Mouse (Mus musculus) mature B cell (primary cell): ENCODE results near the gene Cpne8.
"Not testable (repeated sequence)": the region's sequence is repeated elsewhere in the genome, so short reads cannot be mapped to it uniquely, and the experiment has no call there.

ENCODE experiments used
- in situ Hi-C: fragments of 300-500 bp; cut with MboI; formaldehyde crosslinking; loops from 2 replicates; pipeline ENCODE4 v1.14.3; 2019

Gene Cpne8

DNA sequence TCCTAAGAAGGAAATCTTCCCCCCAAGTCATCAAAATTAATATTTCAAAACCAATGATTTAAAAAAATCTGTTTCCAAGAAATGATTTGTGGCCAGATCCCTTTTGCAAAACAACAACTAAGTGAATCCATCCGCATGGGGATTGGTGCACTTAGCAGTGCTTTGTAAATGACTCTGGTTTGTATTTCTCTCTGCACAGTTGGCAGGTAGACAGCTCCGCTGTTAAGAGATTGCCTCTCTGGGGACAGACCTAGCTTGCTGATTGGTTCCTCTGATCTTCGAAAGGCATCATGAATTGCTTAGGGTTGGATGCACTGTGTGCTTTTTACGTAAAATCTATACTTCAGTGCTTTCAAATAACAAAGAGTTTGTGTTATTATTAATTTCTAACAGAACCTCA lies 68.5 kb downstream of the Cpne8 start:
- in situ Hi-C loops = not testable (repeated sequence)

- in situ Hi-C loops = no loop called here
Observed at GRCm38 (mm10) chr15:90609836-90610415, 69.3 kb downstream of the Cpne8 start.

GRCm38 (mm10) chr15:90608368-90608767 lies 70.9 kb downstream of the Cpne8 start:
- in situ Hi-C loops = no loop called here

DNA sequence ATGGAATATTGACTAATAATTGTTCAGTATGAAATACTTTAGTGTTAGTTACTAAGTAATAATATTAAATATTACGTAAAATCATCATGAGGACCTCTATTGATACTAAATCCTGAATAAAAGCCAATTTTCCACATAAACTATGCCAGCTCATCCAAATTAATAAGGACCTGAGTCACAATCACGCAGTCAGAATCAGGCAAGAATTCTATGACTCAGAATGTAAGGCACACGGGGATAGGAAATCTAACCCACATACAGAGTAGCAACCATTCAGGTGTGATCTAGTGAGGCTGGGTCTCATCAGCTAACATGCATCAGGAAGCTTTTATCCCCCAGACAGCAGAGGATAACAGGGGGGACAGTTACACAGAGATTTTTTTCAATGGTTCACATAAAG lies 72.1 kb downstream of the Cpne8 start:
- in situ Hi-C loops = no loop called here

GRCm38 (mm10) chr15:90603676-90604075 lies 75.6 kb downstream of the Cpne8 start:
- in situ Hi-C loops = no loop called here

- in situ Hi-C loops = no loop called here
Observed at GRCm38 (mm10) chr15:90597715-90598497, 81.3 kb downstream of the Cpne8 start.

DNA sequence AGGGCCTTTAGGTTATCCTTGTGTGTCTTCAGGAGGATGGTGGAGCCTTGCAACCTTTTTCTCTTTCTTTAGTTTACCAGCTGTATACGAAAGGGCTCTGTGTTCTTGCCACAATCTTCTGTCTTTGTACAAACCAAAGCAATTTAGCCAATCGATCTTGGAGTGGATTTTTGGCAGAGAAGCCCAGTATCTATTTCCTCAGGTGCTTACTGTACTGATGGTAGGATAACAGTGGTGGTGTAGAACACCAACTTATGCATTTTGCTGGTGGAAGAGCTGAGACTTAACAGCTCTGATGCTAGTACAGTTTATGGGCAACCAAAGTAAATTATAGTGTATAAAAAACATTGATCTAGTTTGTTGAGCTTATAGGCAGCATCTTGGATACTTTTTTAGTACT lies 83.6 kb downstream of the Cpne8 start:
- in situ Hi-C loops = no loop called here

DNA sequence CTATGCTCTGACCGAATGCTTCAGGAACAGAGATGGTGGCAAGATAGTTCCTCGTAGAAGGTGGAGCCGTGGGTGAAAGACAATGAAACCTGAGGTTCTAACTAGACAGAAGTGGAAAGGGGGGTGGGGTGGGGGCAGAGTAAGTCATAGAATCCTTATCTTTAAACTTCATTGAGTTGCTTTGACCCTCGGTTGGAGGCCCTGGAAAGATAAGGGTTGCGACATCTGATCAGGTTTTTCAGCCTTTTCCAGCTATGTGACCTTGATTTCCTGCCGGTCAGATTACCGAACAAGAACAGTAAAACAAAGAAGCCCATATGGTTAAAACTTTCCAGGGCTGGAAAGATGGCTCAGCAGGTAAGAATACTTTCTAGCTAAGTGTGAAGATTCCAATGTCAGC lies 89.6 kb downstream of the Cpne8 start:
- in situ Hi-C loops = no loop called here

GRCm38 (mm10) chr15:90577402-90577801 lies 101.8 kb downstream of the Cpne8 start:
- in situ Hi-C loops = no loop called here

DNA sequence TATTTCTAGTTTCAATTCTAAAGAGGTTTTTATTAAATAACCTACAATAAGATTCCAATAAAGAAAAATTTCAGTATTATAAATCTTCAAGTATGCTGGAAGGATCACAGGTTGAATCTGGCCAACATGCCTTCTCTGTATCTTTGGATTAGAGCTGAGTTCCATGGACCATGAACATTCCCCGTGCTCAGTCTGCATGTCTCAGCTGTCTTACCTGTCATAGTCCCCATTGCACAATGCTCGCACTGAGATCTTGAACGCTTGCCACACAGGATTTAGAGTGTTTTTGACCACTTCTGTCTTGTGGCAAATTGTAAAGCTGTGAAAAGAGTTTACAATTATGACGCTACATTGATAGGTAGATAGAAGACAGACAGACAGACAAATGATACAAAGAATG lies 110.0 kb downstream of the Cpne8 start:
- in situ Hi-C loops = no loop called here

DNA sequence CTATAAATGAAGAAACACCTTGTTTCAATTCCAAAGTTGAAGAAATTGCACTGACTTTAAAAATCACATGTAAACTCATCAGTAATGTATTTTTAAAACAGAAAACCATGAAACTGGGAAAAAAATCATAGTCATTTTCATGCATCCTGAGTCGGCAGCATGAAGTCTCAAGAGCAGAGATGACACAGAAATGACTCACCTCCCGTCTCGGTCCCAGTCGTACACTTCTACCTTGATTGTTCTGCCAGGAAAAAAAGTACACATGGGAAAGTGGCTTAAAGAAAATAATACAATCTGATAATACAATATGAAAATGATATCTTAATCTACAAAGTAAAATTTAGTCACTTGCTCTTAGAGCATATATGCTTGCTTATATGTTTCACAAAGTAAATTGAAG lies 111.2 kb downstream of the Cpne8 start:
- in situ Hi-C loops = no loop called here

DNA sequence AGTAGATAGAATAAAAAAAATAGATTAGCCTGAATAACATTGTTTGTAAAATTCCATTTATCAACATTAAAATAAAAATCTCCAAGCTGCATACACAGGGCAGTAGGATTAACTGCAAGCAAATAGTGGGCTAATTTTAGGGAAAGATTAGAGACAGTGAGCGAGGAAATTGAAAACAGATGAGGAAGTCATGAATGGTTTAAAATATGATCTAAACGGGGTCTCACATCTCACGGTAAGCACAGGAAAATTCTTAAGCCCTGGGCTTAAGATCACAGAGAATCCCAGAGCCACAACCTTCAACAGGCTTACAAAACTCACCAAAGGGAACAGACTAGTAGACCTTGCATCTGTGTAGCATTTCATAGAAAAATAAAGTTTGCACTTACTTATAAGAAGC lies 115.2 kb downstream of the Cpne8 start:
- in situ Hi-C loops = no loop called here

DNA sequence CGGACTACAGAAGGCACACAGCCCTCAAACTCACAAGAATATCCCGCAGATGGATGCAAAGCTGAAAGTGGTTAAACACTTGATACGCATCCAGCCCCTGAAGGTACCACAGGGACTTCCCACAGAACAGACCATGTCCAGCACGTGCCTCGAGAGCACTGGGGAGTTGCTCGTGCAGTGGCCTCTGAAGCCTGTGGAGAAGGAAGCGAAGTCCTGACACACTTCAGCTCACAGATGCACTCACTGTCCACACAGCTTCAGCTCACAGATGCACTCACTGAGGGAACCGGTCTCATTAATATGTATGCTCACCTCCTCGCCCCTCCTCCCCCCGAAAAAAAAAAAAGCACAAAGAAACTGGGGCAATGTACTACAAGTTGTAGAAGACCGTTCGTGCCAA lies 117.6 kb downstream of the Cpne8 start:
- in situ Hi-C loops = no loop called here

DNA sequence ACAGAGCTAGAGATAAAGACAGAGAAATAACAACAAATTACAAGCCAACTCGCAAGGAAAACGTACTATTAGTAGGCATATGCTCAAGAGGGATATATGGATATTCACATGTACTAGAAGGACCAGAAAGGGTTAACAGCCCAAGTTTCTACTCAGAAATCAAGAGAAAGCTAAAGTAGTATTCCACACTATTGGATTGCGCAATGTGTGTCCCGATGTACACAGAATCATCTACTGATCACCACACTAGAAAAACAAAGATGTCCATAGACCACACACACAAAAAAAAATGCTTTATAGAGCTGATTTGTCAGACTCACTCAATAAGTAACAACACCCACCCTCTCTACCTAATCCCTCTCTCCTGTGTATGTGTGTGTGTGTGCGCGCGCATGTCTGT lies 130.6 kb downstream of the Cpne8 start:
- in situ Hi-C loops = no loop called here

DNA sequence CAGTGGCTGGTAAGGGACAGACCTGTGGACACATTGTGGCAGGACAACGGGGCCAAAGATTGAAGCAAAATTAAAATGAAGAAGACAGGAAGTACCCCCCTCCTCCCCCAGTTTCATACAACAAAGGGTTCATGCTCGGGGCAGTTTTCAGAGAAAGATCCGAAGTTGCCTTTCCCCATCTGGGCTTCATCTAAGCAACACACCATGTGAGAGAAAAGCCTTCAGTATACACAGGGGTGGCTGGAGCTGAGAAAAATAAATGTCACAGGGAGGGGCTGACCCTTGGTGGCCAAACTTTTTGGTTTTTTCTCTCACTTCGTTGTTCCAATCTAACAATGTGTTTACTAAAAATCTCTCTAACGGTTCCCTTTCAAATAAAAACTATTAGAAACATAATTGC lies 135.8 kb downstream of the Cpne8 start:
- in situ Hi-C loops = no loop called here

GRCm38 (mm10) chr15:90542126-90542525 lies 137.1 kb downstream of the Cpne8 start:
- in situ Hi-C loops = no loop called here

GRCm38 (mm10) chr15:90536311-90537202 lies 142.7 kb downstream of the Cpne8 start:
- in situ Hi-C loops = no loop called here

GRCm38 (mm10) chr15:90535730-90536129 lies 143.5 kb downstream of the Cpne8 start:
- in situ Hi-C loops = no loop called here

DNA sequence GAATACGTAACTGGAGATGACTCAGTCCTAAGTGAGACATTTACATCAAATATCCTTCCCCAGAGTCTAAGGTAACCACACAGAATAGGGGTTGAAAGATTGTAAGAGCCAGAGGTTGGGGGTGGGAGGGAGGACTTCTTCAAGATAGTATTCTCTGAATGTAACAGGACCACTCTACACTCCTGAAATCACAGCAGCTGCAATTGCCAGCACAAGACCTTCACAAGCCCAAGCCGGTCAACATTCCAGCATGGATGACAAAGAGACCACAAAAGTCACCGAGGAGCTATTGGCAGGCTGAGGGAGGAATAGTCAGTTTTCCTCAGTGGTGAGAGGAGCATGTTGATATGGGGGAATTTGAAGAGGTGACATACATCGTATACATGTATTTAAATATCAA lies 166.5 kb downstream of the Cpne8 start:
- in situ Hi-C loops = no loop called here

DNA sequence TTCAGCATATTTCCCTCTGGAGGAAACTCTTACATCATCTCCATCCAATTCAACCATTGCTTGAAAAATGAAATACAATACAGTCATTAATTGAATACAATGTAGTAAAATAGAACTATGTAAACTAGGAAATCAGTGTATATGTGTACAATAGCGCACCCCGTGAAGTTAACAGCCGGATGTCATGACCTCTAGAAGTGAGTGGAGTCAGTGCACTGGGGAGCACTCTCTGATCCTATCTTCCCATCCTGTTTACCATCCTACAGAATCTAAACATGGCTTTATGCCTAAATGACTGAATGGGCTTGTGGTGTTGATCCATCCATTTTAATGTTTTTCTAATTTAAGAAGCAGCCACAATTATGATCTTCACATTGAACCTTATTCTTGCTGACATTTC lies 182.2 kb downstream of the Cpne8 start:
- in situ Hi-C loops = no loop called here

DNA sequence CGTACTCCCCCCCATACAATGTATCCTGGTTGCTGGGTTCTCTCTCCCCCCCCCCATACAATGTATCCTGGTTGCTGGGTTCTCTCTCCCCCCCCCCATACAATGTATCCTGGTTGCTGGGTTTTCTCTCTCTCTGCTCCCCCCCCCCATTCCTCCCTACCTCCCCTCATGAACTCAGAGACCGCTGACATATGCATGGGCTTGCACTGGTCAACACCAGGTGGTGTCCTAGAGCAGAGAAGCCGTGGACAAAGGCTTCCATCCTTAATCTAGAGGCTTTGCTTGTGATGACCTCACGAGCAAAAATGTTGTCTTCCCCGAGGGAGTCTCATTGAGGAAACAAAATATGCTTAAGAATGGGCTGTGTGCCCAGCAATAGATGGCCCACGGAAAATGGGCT lies 187.7 kb downstream of the Cpne8 start:
- in situ Hi-C loops = no loop called here

- in situ Hi-C loops = no loop called here
Observed at GRCm38 (mm10) chr15:90490186-90490585, 189.0 kb downstream of the Cpne8 start.

DNA sequence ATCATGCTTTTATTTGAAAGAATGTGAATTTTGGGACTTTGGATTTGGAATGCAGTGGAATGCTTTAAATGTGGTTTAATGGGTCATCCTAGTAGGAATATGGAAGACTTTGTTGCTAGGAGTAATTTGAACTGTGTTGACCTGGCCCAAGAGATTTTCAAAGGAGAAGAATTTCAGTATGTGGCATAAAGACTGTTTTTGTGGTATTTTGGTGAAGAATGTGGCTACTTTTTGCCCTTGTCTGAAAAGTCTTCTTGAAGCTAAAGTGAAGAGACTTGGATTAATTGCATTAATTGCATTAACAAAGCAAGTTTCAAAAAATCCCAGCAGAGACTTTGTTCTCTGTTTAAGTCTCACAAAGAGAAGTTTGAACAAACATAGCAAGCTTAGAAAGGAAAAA lies 208.7 kb downstream of the Cpne8 start:
- in situ Hi-C loops = not testable (repeated sequence)
